Mouse (Mus musculus) midbrain, embryonic 14.5 days (tissue): ENCODE data around the gene Gm8909. TPM values are rescaled to one million over a fixed set of nuclear protein-coding genes. Genes with fewer than 3 reads are reported as not detected.
"Not testable (repeated sequence)": the region's sequence is repeated elsewhere in the genome, so short reads cannot be mapped to it uniquely, and the experiment has no call there.

Source experiments
- ATAC-seq: fragments of 200-750 bp; cut with Nextera tagmentation; 2 replicates; pipeline ENCODE4 v1.8.0; 2017; ENCODE audit warnings: moderate number of reproducible peaks, moderate library complexity; ENCODE audit not compliant: low FRiP score, low TSS enrichment
- DNase-seq: peaks from one replicate; pipeline ENCODE4 v3.0.0-alpha.2; 2015
- H3K27ac ChIP-seq: fragments of 300-500 bp; sonication (generic); replicated peaks from 2 replicates; pipeline ENCODE4 v1.5.1; 2014; ENCODE audit warnings: mild to moderate bottlenecking, low read depth, low read length, moderate library complexity
- H3K27me3 ChIP-seq: fragments of 300-500 bp; sonication (generic); 2 replicates; pipeline ENCODE4 v1.6.1; 2014; ENCODE audit warnings: low read length, control low read depth, mixed read lengths; ENCODE audit not compliant: control insufficient read depth, insufficient read depth
- H3K36me3 ChIP-seq: fragments of 300-500 bp; sonication (generic); 2 replicates; pipeline ENCODE4 v1.6.1; 2014; ENCODE audit warnings: low read length, control low read depth; ENCODE audit not compliant: control insufficient read depth, insufficient read depth
- H3K4me1 ChIP-seq: fragments of 300-500 bp; sonication (generic); 2 replicates; pipeline ENCODE4 v1.6.1; 2014; ENCODE audit warnings: mild to moderate bottlenecking, antibody characterized with exemption, low read length, control low read depth; ENCODE audit not compliant: control insufficient read depth, insufficient read depth
- H3K4me2 ChIP-seq: fragments of 300-500 bp; sonication (generic); 2 replicates; pipeline ENCODE4 v1.6.1; 2014; ENCODE audit warnings: mild to moderate bottlenecking, low read length, moderate library complexity
- H3K4me3 ChIP-seq: fragments of 300-500 bp; sonication (generic); replicated peaks from 2 replicates; pipeline ENCODE4 v1.5.1; 2014; ENCODE audit warnings: low read depth, low read length
- H3K9ac ChIP-seq: fragments of 300-500 bp; sonication (generic); replicated peaks from 2 replicates; pipeline ENCODE4 v1.6.1; 2014; ENCODE audit warnings: mild to moderate bottlenecking, low read length, moderate library complexity
- H3K9me3 ChIP-seq: fragments of 300-500 bp; sonication (generic); 2 replicates; pipeline ENCODE4 v1.6.1; 2016; ENCODE audit warnings: low read length, control low read depth, mixed read lengths; ENCODE audit not compliant: control insufficient read depth
- WGBS: fragments of 180-500 bp; shearing (Covaris S2); extraction: QIAGEN DNeasy Blood & Tissue Kit; methylation state at CpG from one replicate; pipeline ENCODE4 v1.1.7; 2014; 5-methylcytosine and 5-hydroxymethylcytosine counted together
- polyA plus RNA-seq: library from polyadenylated mRNA; unstranded; fragments of >200 nt; fragmentation: Nextera tagmentation; extraction: Ambion mirVana; gene quantifications from 2 replicates; pipeline ENCODE4 v1.2.1, GENCODE M21; 2014

Gm8909 gene
- polyA plus RNA-seq, 1 experiment from 2014 or later, result not detected

GRCm38 (mm10) chr17:36169753-36170152, 1.4 kb upstream of the Gm8909 start:
- ATAC-seq (no peak), DNase-seq (no peak)
- Histone ChIP-seq H3K36me3 (no peaks in the 10 kb centered on the region), H3K27ac (no peak overlapping the region), H3K9me3 (no peaks in the 10 kb centered on the region), H3K4me1 (no peaks in the 10 kb centered on the region), H3K9ac (no peak overlapping the region), H3K4me2 (no peak overlapping the region), H3K4me3 (no peak overlapping the region), H3K27me3 (peaks cover 51% of the 10 kb centered on the region)

GRCm38 (mm10) chr17:36169094-36169493, 757 bp upstream of the Gm8909 start:
- no CpG with 5 or more reads among the region's 1 CpGs for WGBS
- not testable (repeated sequence) for ATAC-seq, DNase-seq, H3K4me3 ChIP-seq, H3K9ac ChIP-seq, H3K4me2 ChIP-seq, H3K4me1 ChIP-seq, H3K9me3 ChIP-seq, H3K36me3 ChIP-seq, H3K27ac ChIP-seq
- peaks cover 58% of the 10 kb centered on the region for H3K27me3 ChIP-seq

- Histone ChIP-seq H3K9me3 (no peaks in the 10 kb centered on the region), H3K4me1 (no peaks in the 10 kb centered on the region), H3K27me3 (peaks cover 65% of the 10 kb centered on the region), H3K9ac (no peak overlapping the region), H3K4me2 (peak overlapping the region; percentile 30), H3K4me3 (0 out of 2 replicates have a peak overlapping the region, but pooled peaks have one; percentile 15), H3K36me3 (no peaks in the 10 kb centered on the region), H3K27ac (no peak overlapping the region)
- DNase-seq (no peak), ATAC-seq (no peak)
- WGBS, result under 1% methylated on average over 48 of the region's 51 CpGs
Observed at GRCm38 (mm10) chr17:36167306-36168038, 865 bp downstream of the Gm8909 start.

- not testable (repeated sequence) for H3K4me2 ChIP-seq, H3K9ac ChIP-seq, H3K4me1 ChIP-seq, ATAC-seq, H3K36me3 ChIP-seq, H3K4me3 ChIP-seq, H3K9me3 ChIP-seq, H3K27ac ChIP-seq, DNase-seq
- H3K27me3 ChIP-seq, result peaks cover 71% of the 10 kb centered on the region
- 15% methylated on average over 2 of the region's 2 CpGs for WGBS
Observed at GRCm38 (mm10) chr17:36166901-36167300, 1.4 kb downstream of the Gm8909 start.

- Histone ChIP-seq H3K4me3 (no peak overlapping the region), H3K4me2 (no peak overlapping the region), H3K27ac (no peak overlapping the region), H3K27me3 (peaks cover 68% of the 10 kb centered on the region), H3K36me3 (no peaks in the 10 kb centered on the region), H3K4me1 (no peaks in the 10 kb centered on the region), H3K9me3 (no peaks in the 10 kb centered on the region), H3K9ac (no peak overlapping the region)
- DNase-seq, result no peak
- no peak for ATAC-seq
- 1% methylated on average over 56 of the region's 56 CpGs for WGBS
Observed at GRCm38 (mm10) chr17:36161129-36162051, 6.9 kb downstream of the Gm8909 start.

- 8% methylated on average over 11 of the region's 11 CpGs for WGBS
- H3K36me3 ChIP-seq, H3K9ac ChIP-seq, DNase-seq, H3K4me1 ChIP-seq, H3K9me3 ChIP-seq, H3K27ac ChIP-seq, ATAC-seq: not testable (repeated sequence)
- H3K27me3 ChIP-seq, result peaks cover 45% of the 10 kb centered on the region
- peak overlapping the region; percentile 22 for H3K4me3 ChIP-seq
- H3K4me2 ChIP-seq, result peak overlapping the region; percentile 49
Observed at GRCm38 (mm10) chr17:36158264-36158663, 10.1 kb downstream of the Gm8909 start.

GRCm38 (mm10) chr17:36157782-36158181, 10.6 kb downstream of the Gm8909 start:
- peaks cover 44% of the 10 kb centered on the region for H3K27me3 ChIP-seq

GRCm38 (mm10) chr17:36154271-36155149, 13.8 kb downstream of the Gm8909 start:
- Histone ChIP-seq H3K4me2 (no peak overlapping the region), H3K4me1 (no peaks in the 10 kb centered on the region), H3K36me3 (no peaks in the 10 kb centered on the region), H3K4me3 (no peak overlapping the region), H3K9me3 (no peaks in the 10 kb centered on the region), H3K27me3 (peaks cover 18% of the 10 kb centered on the region), H3K27ac (no peak overlapping the region), H3K9ac (no peak overlapping the region)
- no peak for DNase-seq
- ATAC-seq, result no peak
- WGBS, result 22% methylated on average over 3 of the region's 3 CpGs

More at GRCm38 (mm10) chr17:36157782-36158181, 10.6 kb downstream of the Gm8909 start:
- DNase-seq, result peak; percentile 49
- not testable (repeated sequence) for H3K9me3 ChIP-seq, H3K4me1 ChIP-seq, ATAC-seq, H3K36me3 ChIP-seq, H3K9ac ChIP-seq, H3K27ac ChIP-seq
- Histone ChIP-seq H3K4me2 (peak overlapping the region; percentile 49), H3K4me3 (peak overlapping the region; percentile 22)
- WGBS, result under 1% methylated on average over 36 of the region's 36 CpGs
